Mouse (Mus musculus): ENCODE results near the gene Abcc4.

GRCm38 (mm10) chr14:118506591-118507146 is 199.3 kb downstream of the Abcc4 start:
- no peak for TF ChIP-seq CTCF (IDR thresholded peaks at IDR 0.05; ENCODE audit: low read depth)
- TF ChIP-seq EP300 (IDR thresholded peaks at IDR 0.05; ENCODE audit: low read depth): no peak

Data from liver, postnatal 0 days (tissue).